In genomic region chr1:106768773-106769172, GRCm38 (mm10) we compare ENCODE assay signal across 25 mouse cellular contexts.
"Had no signal": no experiment of that assay in that cellular context is flagged by ENCODE, and none has a peak within 500 bp of the region (broad histone marks: within the 10 kb centered on the region; RNA-seq: fewer than 3 reads in every experiment).

No protein-coding gene starts in this region.

- DNase-seq: gastrocnemius, adult 2 months; gastrocnemius, postnatal 10 days; gastrocnemius, postnatal 25 days; heart, adult 18-20 months; heart, postnatal 10 days; kidney, adult 11 months; kidney, adult 2 months; kidney, adult 9 months; kidney, postnatal 14 days; kidney, postnatal 36 days; layer of hippocampus, adult 9-11 months; layer of hippocampus, postnatal 36 days; left cerebral cortex, postnatal 4 days had no signal

- H3K27ac ChIP-seq: gastrocnemius, adult 2 months; heart, embryonic 10.5 days; hindbrain, embryonic 13.5 days; hindbrain, embryonic 15.5 days; hindbrain, postnatal 0 days; kidney, embryonic 15.5 days; kidney, postnatal 0 days; limb, embryonic 13.5 days; limb, embryonic 15.5 days; liver, embryonic 12.5 days; liver, embryonic 14.5 days had no signal

- H3K4me1 ChIP-seq: heart, embryonic 10.5 days; heart, embryonic 12.5 days; hindbrain, embryonic 13.5 days; hindbrain, embryonic 15.5 days; limb, embryonic 13.5 days; limb, embryonic 15.5 days; liver, embryonic 12.5 days had no signal

- H3K4me2 ChIP-seq: heart, embryonic 12.5 days; hindbrain, embryonic 13.5 days; hindbrain, embryonic 15.5 days; kidney, embryonic 15.5 days; limb, embryonic 13.5 days; limb, embryonic 15.5 days; liver, embryonic 12.5 days had no signal

- H3K4me3 ChIP-seq: gastrocnemius, adult 2 months; heart, embryonic 10.5 days; heart, embryonic 12.5 days; hindbrain, embryonic 13.5 days; hindbrain, embryonic 15.5 days; kidney, embryonic 15.5 days; limb, embryonic 13.5 days; limb, embryonic 15.5 days; liver, embryonic 12.5 days had no signal

- H3K9ac ChIP-seq: heart, embryonic 12.5 days; hindbrain, embryonic 13.5 days; hindbrain, embryonic 15.5 days; kidney, embryonic 15.5 days; limb, embryonic 13.5 days; limb, embryonic 15.5 days; liver, embryonic 12.5 days; liver, embryonic 14.5 days had no signal

- ATAC-seq: hindbrain, postnatal 0 days; intestine, embryonic 16.5 days; liver, embryonic 12.5 days had no signal

- H3K9me3 ChIP-seq: heart, embryonic 10.5 days; heart, embryonic 12.5 days; hindbrain, embryonic 13.5 days; hindbrain, embryonic 15.5 days; kidney, embryonic 15.5 days; limb, embryonic 13.5 days; limb, embryonic 15.5 days; liver, embryonic 12.5 days had no signal

- H3K27me3 ChIP-seq: heart, embryonic 12.5 days; hindbrain, embryonic 13.5 days; hindbrain, embryonic 15.5 days; kidney, embryonic 15.5 days; limb, embryonic 13.5 days; limb, embryonic 15.5 days; liver, embryonic 12.5 days had no signal
